Mouse (Mus musculus): ENCODE measurements around the gene Slc27a1. TPM values are rescaled to one million over a fixed set of nuclear protein-coding genes. Genes with fewer than 3 reads are reported as not detected.
A peak's percentile ranks its signal among the peaks of the same experiment; 100 is the strongest.

Slc27a1 gene
- polyA plus RNA-seq, 1 experiment, result 28.6 TPM

DNA sequence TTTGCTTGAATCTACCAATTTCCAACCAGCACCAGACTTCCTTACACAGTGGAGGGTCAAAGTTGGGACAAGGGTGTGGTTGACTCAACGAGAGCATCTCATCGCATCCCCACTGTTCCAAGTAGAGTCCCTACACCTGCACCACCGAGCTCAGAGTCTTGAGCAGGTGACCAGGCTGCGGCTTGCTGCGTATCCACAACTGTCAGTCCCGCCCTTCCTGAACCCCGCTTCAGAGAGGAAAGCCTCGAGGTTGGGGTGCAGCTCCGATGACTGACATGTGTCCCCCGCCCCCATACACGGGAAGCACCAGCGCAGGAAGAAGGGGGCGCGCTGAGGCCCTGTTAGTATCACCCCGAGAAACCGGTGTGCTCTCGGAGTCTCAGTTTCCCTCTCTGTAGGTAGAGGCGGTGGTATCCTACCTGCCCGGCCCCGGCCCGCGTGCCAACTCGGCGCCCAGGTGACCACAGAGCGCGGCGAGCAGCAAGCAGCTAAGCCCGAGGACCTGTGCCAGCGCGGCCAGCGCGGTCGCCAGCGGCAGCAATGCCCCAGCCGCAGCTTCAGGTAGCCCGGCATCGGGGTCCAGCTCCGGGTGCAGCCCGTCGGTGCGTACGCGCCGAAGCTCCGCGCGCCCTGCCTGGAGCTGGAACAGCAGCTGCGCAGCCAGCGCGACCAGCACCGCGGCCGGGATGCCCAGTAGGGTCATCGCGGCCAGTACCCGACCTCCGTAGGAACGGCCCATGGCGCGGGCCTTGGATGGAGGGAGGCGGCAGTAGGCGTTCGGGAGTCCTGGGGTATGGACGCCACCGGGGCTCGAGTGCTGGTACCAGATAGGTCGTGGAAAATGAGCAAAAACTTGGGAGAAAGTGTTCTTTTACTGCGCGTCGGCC lies 10.4 kb upstream of the Slc27a1 start, which contains the start of gene Tmem221:
Gene Tmem221, minus strand, starts transcription at position 801 of the 887 bp plus-strand sequence.
- no peak within 1 kb of the TSS for H3K27ac ChIP-seq (ENCODE audit: insufficient read depth, low read depth, low read length)
- H3K27me3 ChIP-seq (ENCODE audit: control insufficient read depth, insufficient read depth, low read length), result peaks cover 18% of the 10 kb centered on the region; the same call in 1 of the 2 replicates
- peaks cover 13% of the 10 kb centered on the region for H3K4me1 ChIP-seq (ENCODE audit: control insufficient read depth, insufficient read depth, insufficient read length, low read length)
- H3K4me3 ChIP-seq (ENCODE audit: low read depth, low read length), result peak within 1 kb of the TSS; percentile 59
- TF ChIP-seq CTCF (IDR thresholded peaks at IDR 0.05; ENCODE audit: extremely low read depth, insufficient read length, insufficient replicate concordance, low read depth, low read length) (no peak), POLR2A (IDR thresholded peaks at IDR 0.05; ENCODE audit: low read depth, low read length) (no peak)
- WGBS, result 4% methylated on average over 70 of the region's 70 CpGs
- no peaks in the 10 kb centered on the region for H3K36me3 ChIP-seq (ENCODE audit: control insufficient read depth, insufficient read depth, low read length)

DNA sequence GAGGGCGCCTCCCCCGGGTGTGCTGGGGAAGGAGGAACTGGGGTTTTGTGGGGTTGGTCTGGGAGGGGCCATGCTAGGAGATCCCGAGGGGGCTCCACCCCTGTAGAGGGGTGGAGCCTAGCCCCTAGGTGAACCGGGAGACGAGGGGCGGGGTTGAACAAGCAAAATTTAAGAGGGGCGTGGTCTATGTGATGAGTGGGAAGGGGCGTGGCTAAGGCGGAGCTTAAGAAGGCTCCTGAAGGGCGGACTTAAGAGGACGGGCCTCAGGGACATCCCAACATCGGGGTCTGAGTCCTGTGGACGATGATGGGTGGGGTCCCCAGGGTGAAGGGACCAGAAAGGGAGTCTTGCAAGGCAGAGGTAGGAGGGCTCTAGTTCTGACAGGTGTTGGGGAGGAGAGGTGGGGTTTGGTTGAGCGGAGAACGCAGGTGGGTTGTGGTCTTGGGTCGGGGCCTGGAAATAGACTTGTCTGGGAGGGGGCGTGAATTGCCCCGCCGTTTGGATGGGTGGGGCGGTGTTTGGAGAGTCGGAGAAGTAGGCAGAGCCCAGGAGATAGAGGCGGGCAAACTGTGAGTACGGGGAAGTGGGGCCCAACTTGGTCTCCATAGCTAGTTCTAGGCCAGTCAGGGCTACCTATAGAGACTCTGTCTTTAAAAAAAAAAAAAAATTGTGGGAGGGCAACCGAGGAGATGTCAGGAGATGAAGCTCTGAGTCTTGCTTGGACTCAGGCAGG lies 9.6 kb upstream of the Slc27a1 start:
- no peak; the same call in 1 of the 2 replicates for TF ChIP-seq POLR2A (IDR thresholded peaks at IDR 0.05; ENCODE audit: low read depth, low read length)
- no peak for TF ChIP-seq CTCF (IDR thresholded peaks at IDR 0.05; ENCODE audit: extremely low read depth, insufficient read length, insufficient replicate concordance, low read depth, low read length)
- Histone ChIP-seq H3K27me3 (ENCODE audit: control insufficient read depth, insufficient read depth, low read length) (peaks cover 18% of the 10 kb centered on the region; the same call in 1 of the 2 replicates), H3K27ac (ENCODE audit: insufficient read depth, low read depth, low read length) (no peak overlapping the region), H3K4me1 (ENCODE audit: control insufficient read depth, insufficient read depth, insufficient read length, low read length) (peaks cover 13% of the 10 kb centered on the region), H3K4me3 (ENCODE audit: low read depth, low read length) (peak overlapping the region; percentile 59), H3K36me3 (ENCODE audit: control insufficient read depth, insufficient read depth, low read length) (no peaks in the 10 kb centered on the region)
- WGBS, result 4% methylated on average over 24 of the region's 24 CpGs

DNA sequence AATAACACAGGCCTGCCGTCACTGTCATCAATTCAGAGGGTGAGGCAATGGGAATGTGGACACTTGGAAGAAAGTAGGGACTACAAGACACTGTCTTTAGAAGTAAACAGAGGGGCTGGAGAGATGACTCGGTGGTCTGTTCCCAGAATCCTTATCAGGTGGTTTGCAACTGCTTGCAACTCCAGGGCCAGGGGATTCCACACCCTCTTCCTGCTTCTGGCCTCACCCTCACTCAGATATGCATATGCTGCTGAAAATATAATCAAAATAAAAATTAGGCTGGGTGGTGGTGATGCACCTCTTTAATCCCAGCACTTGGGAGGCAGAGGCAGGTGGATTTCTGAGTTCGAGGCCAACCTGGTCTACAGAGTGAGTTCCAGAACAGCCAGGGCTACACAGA lies 8.6 kb upstream of the Slc27a1 start:
- Histone ChIP-seq H3K4me3 (ENCODE audit: low read depth, low read length) (no peak overlapping the region), H3K27me3 (ENCODE audit: control insufficient read depth, insufficient read depth, low read length) (peaks cover 18% of the 10 kb centered on the region; the same call in 1 of the 2 replicates), H3K36me3 (ENCODE audit: control insufficient read depth, insufficient read depth, low read length) (no peaks in the 10 kb centered on the region), H3K4me1 (ENCODE audit: control insufficient read depth, insufficient read depth, insufficient read length, low read length) (peaks cover 13% of the 10 kb centered on the region), H3K27ac (ENCODE audit: insufficient read depth, low read depth, low read length) (no peak overlapping the region)
- WGBS, result 67% methylated on average over 3 of the region's 3 CpGs
- TF ChIP-seq CTCF (IDR thresholded peaks at IDR 0.05; ENCODE audit: extremely low read depth, insufficient read length, insufficient replicate concordance, low read depth, low read length), result no peak
- no peak for TF ChIP-seq POLR2A (IDR thresholded peaks at IDR 0.05; ENCODE audit: low read depth, low read length)

DNA sequence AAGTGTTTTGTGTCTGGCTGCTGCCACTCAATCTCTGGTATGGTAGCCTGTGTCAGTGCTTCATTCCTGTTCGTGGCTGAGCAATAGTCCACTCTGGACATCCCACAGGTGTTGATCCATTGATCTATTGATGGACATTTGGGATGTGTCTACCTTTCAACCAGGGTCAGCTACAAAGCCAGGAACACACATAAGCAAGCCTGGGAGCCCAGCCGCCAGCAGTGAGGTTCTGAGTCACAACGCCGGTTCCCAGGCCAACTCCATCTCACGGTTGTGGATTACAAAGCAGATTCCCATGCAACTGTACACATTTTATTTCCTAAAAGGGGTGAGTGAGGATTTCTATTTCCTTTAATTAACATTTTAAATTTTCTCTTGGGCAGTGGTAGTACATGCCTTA lies 7.9 kb upstream of the Slc27a1 start:
- H3K4me1 ChIP-seq (ENCODE audit: control insufficient read depth, insufficient read depth, insufficient read length, low read length), result peaks cover 13% of the 10 kb centered on the region
- peaks cover 18% of the 10 kb centered on the region; the same call in 1 of the 2 replicates for H3K27me3 ChIP-seq (ENCODE audit: control insufficient read depth, insufficient read depth, low read length)
- no peaks in the 10 kb centered on the region for H3K36me3 ChIP-seq (ENCODE audit: control insufficient read depth, insufficient read depth, low read length)
- H3K4me3 ChIP-seq (ENCODE audit: low read depth, low read length), result no peak overlapping the region
- WGBS, result 85% methylated on average over 5 of the region's 5 CpGs
- TF ChIP-seq POLR2A (IDR thresholded peaks at IDR 0.05; ENCODE audit: low read depth, low read length) (no peak), CTCF (IDR thresholded peaks at IDR 0.05; ENCODE audit: extremely low read depth, insufficient read length, insufficient replicate concordance, low read depth, low read length) (no peak)
- H3K27ac ChIP-seq (ENCODE audit: insufficient read depth, low read depth, low read length), result no peak overlapping the region

DNA sequence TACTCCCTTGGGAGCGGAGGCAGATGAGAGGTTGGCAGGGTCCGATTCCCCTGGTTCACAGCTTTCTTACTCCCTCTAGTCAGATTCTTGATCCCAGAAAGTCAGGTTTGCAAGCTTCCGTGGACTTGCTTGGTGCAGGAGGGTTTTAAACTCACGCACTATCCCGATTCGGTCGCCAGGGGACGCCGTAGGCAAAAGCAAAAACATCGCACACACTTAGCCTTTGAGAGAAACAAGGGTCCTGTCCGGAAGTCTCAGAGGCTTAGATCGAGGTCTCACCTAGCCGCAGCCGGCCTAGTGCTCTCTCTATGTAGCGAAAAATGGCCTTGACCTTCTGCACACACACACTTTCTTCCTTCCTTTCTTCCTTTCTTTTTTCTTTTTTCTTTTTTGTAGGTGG lies 7.3 kb upstream of the Slc27a1 start:
- Histone ChIP-seq H3K27me3 (ENCODE audit: control insufficient read depth, insufficient read depth, low read length) (peaks cover 18% of the 10 kb centered on the region; the same call in 1 of the 2 replicates), H3K27ac (ENCODE audit: insufficient read depth, low read depth, low read length) (no peak overlapping the region), H3K36me3 (ENCODE audit: control insufficient read depth, insufficient read depth, low read length) (no peaks in the 10 kb centered on the region), H3K4me3 (ENCODE audit: low read depth, low read length) (no peak overlapping the region), H3K4me1 (ENCODE audit: control insufficient read depth, insufficient read depth, insufficient read length, low read length) (peaks cover 13% of the 10 kb centered on the region)
- TF ChIP-seq CTCF (IDR thresholded peaks at IDR 0.05; ENCODE audit: extremely low read depth, insufficient read length, insufficient replicate concordance, low read depth, low read length) (peak; percentile 95), POLR2A (IDR thresholded peaks at IDR 0.05; ENCODE audit: low read depth, low read length) (no peak)
- 3% methylated on average over 15 of the region's 15 CpGs for WGBS

DNA sequence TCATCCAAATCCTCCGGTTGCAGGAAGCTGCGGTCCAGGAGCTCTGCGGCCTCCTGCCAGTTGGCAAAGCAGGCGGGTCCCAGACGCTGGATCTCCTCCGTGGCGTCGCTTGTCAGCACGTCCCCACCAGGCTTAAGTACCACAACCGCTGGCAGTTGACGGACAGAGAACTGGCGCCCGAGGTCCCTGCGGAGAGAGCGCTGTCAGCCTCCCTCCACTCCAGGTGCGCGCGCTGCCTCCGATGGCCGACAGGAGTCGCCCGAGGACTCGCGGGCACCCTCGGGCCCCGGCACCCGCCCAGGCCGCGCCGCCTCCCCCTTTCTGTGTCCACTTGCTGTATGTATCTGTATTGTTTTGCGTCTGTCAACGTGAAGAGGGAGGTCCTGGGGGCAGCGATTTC lies 5.9 kb upstream of the Slc27a1 start:
- H3K4me3 ChIP-seq (ENCODE audit: low read depth, low read length), result peak overlapping the region; percentile 31
- peaks cover 13% of the 10 kb centered on the region for H3K4me1 ChIP-seq (ENCODE audit: control insufficient read depth, insufficient read depth, insufficient read length, low read length)
- H3K27me3 ChIP-seq (ENCODE audit: control insufficient read depth, insufficient read depth, low read length), result peaks cover 16% of the 10 kb centered on the region; the same call in 1 of the 2 replicates
- no peaks in the 10 kb centered on the region for H3K36me3 ChIP-seq (ENCODE audit: control insufficient read depth, insufficient read depth, low read length)
- no peak overlapping the region for H3K27ac ChIP-seq (ENCODE audit: insufficient read depth, low read depth, low read length)
- peak; percentile 74 for TF ChIP-seq CTCF (IDR thresholded peaks at IDR 0.05; ENCODE audit: extremely low read depth, insufficient read length, insufficient replicate concordance, low read depth, low read length)
- TF ChIP-seq POLR2A (IDR thresholded peaks at IDR 0.05; ENCODE audit: low read depth, low read length), result no peak
- 1% methylated on average over 33 of the region's 33 CpGs for WGBS
